Mouse (Mus musculus): ENCODE results near the gene Zfpm1. TPM values are rescaled to one million over a fixed set of nuclear protein-coding genes. Genes with fewer than 3 reads are reported as not detected.
A peak's percentile ranks its signal among the peaks of the same experiment; 100 is the strongest.

The Zfpm1 gene
- polyA plus RNA-seq, 1 experiment from 2014 or later = 26.5 TPM

- Histone ChIP-seq H3K36me3 (ENCODE audit: control insufficient read depth, insufficient read depth, low read length) (peaks cover 2% of the 10 kb centered on the region; the same call in 1 of the 2 replicates), H3K4me1 (replicated peaks; ENCODE audit: control insufficient read depth, insufficient read depth, low read length) (peaks cover 64% of the 10 kb centered on the region)
- peak; percentile 39 for DNase-seq (ENCODE audit: low spot score)
Measured at GRCm38 (mm10) chr8:122344219-122344618, 62.3 kb downstream of the Zfpm1 start.

GRCm38 (mm10) chr8:122345181-122346095, 63.5 kb downstream of the Zfpm1 start:
- Histone ChIP-seq H3K27me3 (replicated peaks; ENCODE audit: control insufficient read depth, insufficient read depth, low read length) (peaks cover 2% of the 10 kb centered on the region; the same call in 1 of the 2 replicates), H3K27ac (ENCODE audit: low read depth, low read length) (peak overlapping the region; percentile 30), H3K4me3 (ENCODE audit: low read depth, low read length) (no peak overlapping the region), H3K4me1 (replicated peaks; ENCODE audit: control insufficient read depth, insufficient read depth, low read length) (peaks cover 76% of the 10 kb centered on the region), H3K4me2 (peak overlapping the region; percentile 1; the same call in 1 of the 2 replicates), H3K9ac (ENCODE audit: low read depth, low read length) (peak overlapping the region; percentile 15; the same call in 1 of the 2 replicates), H3K9me3 (ENCODE audit: control insufficient read depth, low read length) (no peaks in the 10 kb centered on the region), H3K36me3 (ENCODE audit: control insufficient read depth, insufficient read depth, low read length) (no peaks in the 10 kb centered on the region)
- no peak for ATAC-seq (replicated peaks; ENCODE audit: low FRiP score)
- DNase-seq (ENCODE audit: low spot score) = peak; percentile 41
- 47% methylated on average over 12 of the region's 12 CpGs for WGBS

More at GRCm38 (mm10) chr8:122344219-122344618, 62.3 kb downstream of the Zfpm1 start:
- peaks cover 2% of the 10 kb centered on the region; the same call in 1 of the 2 replicates for H3K27me3 ChIP-seq (replicated peaks; ENCODE audit: control insufficient read depth, insufficient read depth, low read length)
- peak; percentile 58 for ATAC-seq (replicated peaks; ENCODE audit: low FRiP score)
- no peak overlapping the region; the same call in 1 of the 2 replicates for H3K27ac ChIP-seq (ENCODE audit: low read depth, low read length)
- H3K9ac ChIP-seq (ENCODE audit: low read depth, low read length) = no peak overlapping the region
- H3K4me2 ChIP-seq = peak overlapping the region; percentile 43
- no peaks in the 10 kb centered on the region for H3K9me3 ChIP-seq (ENCODE audit: control insufficient read depth, low read length)
- 9% methylated on average over 2 of the region's 5 CpGs for WGBS
- H3K4me3 ChIP-seq (ENCODE audit: low read depth, low read length) = peak overlapping the region; percentile 29; the same call in 1 of the 2 replicates

GRCm38 (mm10) chr8:122347811-122348552, 66.0 kb downstream of the Zfpm1 start:
- Histone ChIP-seq H3K4me3 (ENCODE audit: low read depth, low read length) (no peak overlapping the region), H3K9ac (ENCODE audit: low read depth, low read length) (no peak overlapping the region), H3K9me3 (ENCODE audit: control insufficient read depth, low read length) (no peaks in the 10 kb centered on the region), H3K27me3 (replicated peaks; ENCODE audit: control insufficient read depth, insufficient read depth, low read length) (no peaks in the 10 kb centered on the region; the same call in 1 of the 2 replicates), H3K36me3 (ENCODE audit: control insufficient read depth, insufficient read depth, low read length) (no peaks in the 10 kb centered on the region), H3K27ac (ENCODE audit: low read depth, low read length) (peak overlapping the region; percentile 21; the same call in 1 of the 2 replicates), H3K4me2 (no peak overlapping the region), H3K4me1 (replicated peaks; ENCODE audit: control insufficient read depth, insufficient read depth, low read length) (peaks cover 63% of the 10 kb centered on the region)
- ATAC-seq (replicated peaks; ENCODE audit: low FRiP score) = no peak
- no peak for DNase-seq (ENCODE audit: low spot score)
- WGBS = 84% methylated on average over 5 of the region's 5 CpGs

DNA sequence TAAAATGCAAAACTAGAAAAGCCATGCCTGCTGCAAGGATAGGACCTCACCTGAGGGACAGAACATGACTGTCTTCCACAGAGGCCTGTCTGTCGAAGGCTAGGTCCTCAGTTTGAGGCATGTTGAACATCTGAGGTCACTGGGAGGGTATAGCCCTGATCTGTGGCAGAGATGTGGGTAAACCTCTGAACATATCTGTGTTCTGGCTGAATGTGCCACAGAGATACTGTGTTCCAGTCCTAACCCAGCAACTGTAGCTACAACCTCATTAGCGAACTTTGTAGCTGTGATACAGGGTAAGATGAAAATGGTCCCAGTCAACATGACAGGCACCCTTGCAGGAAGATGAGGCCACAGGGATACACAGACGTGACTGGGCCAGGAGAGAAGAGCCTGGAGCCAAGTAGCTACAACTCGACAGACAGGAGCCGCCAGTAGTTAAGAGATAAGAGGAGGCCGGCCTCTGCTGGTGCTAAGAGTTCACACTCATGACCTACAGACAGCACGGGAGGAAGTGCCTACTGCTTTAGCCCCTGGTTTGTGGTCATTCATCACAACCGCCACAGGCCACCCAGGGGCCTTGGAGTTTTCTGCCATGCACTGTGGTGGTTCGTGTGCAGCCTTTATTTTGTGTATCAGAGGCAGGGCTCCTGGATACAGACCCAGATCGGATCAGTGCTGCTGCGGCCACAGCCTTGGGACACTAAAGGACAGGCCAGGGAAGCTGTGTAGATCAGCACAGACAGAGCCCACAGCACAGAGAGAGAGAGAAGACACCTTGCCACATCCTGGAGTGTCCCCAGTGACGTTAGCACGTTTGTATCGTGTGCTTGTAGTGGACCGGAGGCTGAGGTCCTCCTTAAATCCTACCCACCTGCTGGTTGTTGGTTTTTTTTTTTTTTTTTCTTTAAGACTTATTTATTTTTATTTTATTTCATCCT, 67.7 kb downstream of the Zfpm1 start:
- Histone ChIP-seq H3K4me2 (peak overlapping the region; percentile 39), H3K9ac (ENCODE audit: low read depth, low read length) (no peak overlapping the region), H3K4me3 (ENCODE audit: low read depth, low read length) (no peak overlapping the region), H3K9me3 (ENCODE audit: control insufficient read depth, low read length) (no peaks in the 10 kb centered on the region), H3K27me3 (replicated peaks; ENCODE audit: control insufficient read depth, insufficient read depth, low read length) (0 out of 2 replicates have a peak, but pooled peaks cover 4% of the 10 kb centered on the region), H3K27ac (ENCODE audit: low read depth, low read length) (peak overlapping the region; percentile 45), H3K4me1 (replicated peaks; ENCODE audit: control insufficient read depth, insufficient read depth, low read length) (peaks cover 47% of the 10 kb centered on the region), H3K36me3 (ENCODE audit: control insufficient read depth, insufficient read depth, low read length) (no peaks in the 10 kb centered on the region)
- 10% methylated on average over 15 of the region's 15 CpGs for WGBS
- DNase-seq (ENCODE audit: low spot score) (peak; percentile 47), ATAC-seq (replicated peaks; ENCODE audit: low FRiP score) (peak; percentile 82)

- Histone ChIP-seq H3K9me3 (ENCODE audit: control insufficient read depth, low read length) (no peaks in the 10 kb centered on the region), H3K9ac (ENCODE audit: low read depth, low read length) (no peak overlapping the region), H3K4me1 (replicated peaks; ENCODE audit: control insufficient read depth, insufficient read depth, low read length) (peaks cover 38% of the 10 kb centered on the region), H3K36me3 (ENCODE audit: control insufficient read depth, insufficient read depth, low read length) (no peaks in the 10 kb centered on the region), H3K4me2 (peak overlapping the region; percentile 39; the same call in 1 of the 2 replicates), H3K27me3 (replicated peaks; ENCODE audit: control insufficient read depth, insufficient read depth, low read length) (0 out of 2 replicates have a peak, but pooled peaks cover 4% of the 10 kb centered on the region), H3K27ac (ENCODE audit: low read depth, low read length) (no peak overlapping the region), H3K4me3 (ENCODE audit: low read depth, low read length) (no peak overlapping the region)
- WGBS = 36% methylated on average over 11 of the region's 11 CpGs
- ATAC-seq (replicated peaks; ENCODE audit: low FRiP score) = no peak
- DNase-seq (ENCODE audit: low spot score) = no peak
Measured at GRCm38 (mm10) chr8:122350309-122351089, 68.6 kb downstream of the Zfpm1 start.

DNA sequence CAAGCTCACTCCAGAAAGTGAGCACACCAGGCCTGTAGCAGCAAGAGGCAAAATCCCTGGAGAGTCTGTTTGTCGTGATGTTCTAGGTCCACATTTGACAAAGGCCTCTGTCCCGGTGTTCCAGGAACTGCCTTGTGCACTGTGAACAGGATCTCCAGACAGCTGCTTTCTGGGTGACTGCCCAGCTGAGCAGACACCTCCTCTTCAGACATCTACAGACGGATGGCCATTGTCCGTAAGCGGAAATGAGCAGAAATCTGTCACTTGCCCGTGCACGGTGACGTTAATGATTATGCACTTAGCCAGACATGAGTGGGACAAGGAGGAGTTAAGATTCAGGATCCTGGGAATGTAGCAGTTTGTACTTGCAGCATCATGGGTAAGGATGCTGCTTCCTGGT, 72.2 kb downstream of the Zfpm1 start:
- ATAC-seq (replicated peaks; ENCODE audit: low FRiP score) (no peak), DNase-seq (ENCODE audit: low spot score) (no peak)
- Histone ChIP-seq H3K4me3 (ENCODE audit: low read depth, low read length) (no peak overlapping the region), H3K27ac (ENCODE audit: low read depth, low read length) (no peak overlapping the region), H3K4me1 (replicated peaks; ENCODE audit: control insufficient read depth, insufficient read depth, low read length) (peaks cover 20% of the 10 kb centered on the region), H3K36me3 (ENCODE audit: control insufficient read depth, insufficient read depth, low read length) (no peaks in the 10 kb centered on the region), H3K9me3 (ENCODE audit: control insufficient read depth, low read length) (no peaks in the 10 kb centered on the region), H3K4me2 (no peak overlapping the region), H3K27me3 (replicated peaks; ENCODE audit: control insufficient read depth, insufficient read depth, low read length) (peaks cover 12% of the 10 kb centered on the region), H3K9ac (ENCODE audit: low read depth, low read length) (no peak overlapping the region)
- 88% methylated on average over 8 of the region's 8 CpGs for WGBS

DNA sequence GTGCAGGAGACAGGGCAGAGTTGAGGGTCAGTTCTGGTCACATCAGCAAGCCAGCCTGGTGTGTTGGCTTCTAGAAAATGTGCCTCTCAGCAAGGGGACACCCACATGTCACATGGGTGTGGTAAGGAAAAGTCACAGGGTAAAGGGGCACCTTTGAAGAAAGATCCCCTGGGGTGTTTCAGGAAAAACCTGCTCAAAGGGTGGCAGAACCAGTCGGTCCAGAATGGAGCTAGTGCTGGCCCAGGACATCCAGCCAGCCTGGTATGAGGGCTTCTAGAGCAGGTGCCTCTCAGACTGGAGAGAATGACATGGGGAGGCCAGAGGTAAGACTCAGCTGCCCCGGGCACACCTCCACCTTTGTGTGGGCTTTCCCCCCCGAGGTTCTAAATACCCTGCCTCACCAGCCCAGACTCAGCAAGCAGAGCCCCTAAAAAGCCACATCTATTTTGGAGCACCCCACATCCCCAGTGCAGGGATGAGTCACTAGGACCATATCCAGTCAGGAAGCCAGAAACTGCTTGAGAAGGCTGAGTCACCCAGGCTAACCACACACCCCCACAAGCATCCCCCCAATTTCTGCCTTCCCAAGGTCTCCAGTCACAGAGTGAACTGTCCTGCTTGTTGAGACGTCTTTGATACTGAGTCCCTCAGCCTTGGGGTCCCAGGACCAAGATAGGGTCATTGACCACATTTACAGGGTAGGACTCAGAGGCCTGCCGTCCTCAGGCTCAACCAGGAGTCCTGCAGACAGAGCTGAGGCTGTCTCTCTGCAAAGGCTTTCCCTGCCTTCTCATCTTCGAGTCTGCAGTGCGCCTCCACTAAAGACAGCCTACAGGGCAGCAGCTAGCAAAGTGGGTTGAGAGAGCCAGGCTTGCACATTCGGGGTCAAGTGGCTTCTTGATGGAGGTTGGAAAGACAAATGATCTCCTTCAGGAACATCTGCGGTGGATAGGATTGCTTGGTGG, 74.0 kb downstream of the Zfpm1 start:
- no peak for ATAC-seq (replicated peaks; ENCODE audit: low FRiP score)
- Histone ChIP-seq H3K4me3 (ENCODE audit: low read depth, low read length) (no peak overlapping the region), H3K27me3 (replicated peaks; ENCODE audit: control insufficient read depth, insufficient read depth, low read length) (peaks cover 14% of the 10 kb centered on the region), H3K27ac (ENCODE audit: low read depth, low read length) (no peak overlapping the region), H3K4me1 (replicated peaks; ENCODE audit: control insufficient read depth, insufficient read depth, low read length) (peaks cover 3% of the 10 kb centered on the region; the same call in 1 of the 2 replicates), H3K9ac (ENCODE audit: low read depth, low read length) (no peak overlapping the region), H3K9me3 (ENCODE audit: control insufficient read depth, low read length) (no peaks in the 10 kb centered on the region), H3K36me3 (ENCODE audit: control insufficient read depth, insufficient read depth, low read length) (no peaks in the 10 kb centered on the region), H3K4me2 (no peak overlapping the region)
- WGBS = 62% methylated on average over 9 of the region's 9 CpGs
- DNase-seq (ENCODE audit: low spot score) = no peak

Measured in liver, embryonic 11.5 days (tissue).